Comparison of ENCODE assay signal across 8 mouse cellular contexts in the genomic region with DNA sequence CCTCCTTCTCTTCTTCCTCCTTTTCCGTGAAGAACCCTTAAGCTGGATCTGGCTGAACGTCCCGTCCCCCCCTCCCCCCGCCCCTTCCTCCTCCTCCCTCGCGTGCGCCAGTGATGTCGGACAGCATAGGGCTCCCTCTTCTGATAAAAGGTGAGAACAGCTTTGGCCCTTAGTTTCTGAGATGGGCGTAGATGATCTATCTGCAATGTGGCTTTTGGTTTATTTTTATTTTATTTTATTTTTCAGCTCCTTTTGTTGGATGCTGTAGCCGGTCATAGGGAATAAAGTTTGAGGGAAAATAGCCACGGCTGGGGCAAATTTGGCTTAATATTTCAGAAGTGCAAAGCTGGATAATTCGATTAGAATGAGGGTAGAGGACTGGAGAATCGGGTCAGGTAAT. TPM values are rescaled to one million over a fixed set of nuclear protein-coding genes. Genes with fewer than 3 reads are reported as not detected.
DNase-seq lines count a peak whose midpoint lies in the region; ATAC-seq lines count a peak whose summit lies in the region.

No protein-coding gene starts in this region.

- DNase-seq in right cerebral cortex, postnatal 4 days, result peak; percentile 23
- no peak for DNase-seq in right cerebral cortex, adult 18-20 months
- peak; percentile 31 for DNase-seq in cerebellum, adult 11 months
- DNase-seq in layer of hippocampus, adult 8-10 months (ENCODE audit: low spot score in 2 of 2), result no peak

- H3K4me2 ChIP-seq in forebrain, embryonic 16.5 days (ENCODE audit: low read length), result peak overlapping the region; percentile 95
- peak overlapping the region; percentile 64 for H3K4me2 ChIP-seq in intestine, embryonic 16.5 days (ENCODE audit: low read depth, low read length)
- H3K4me2 ChIP-seq in lung, embryonic 15.5 days, result peak overlapping the region; percentile 69

- peak overlapping the region; percentile 77 for H3K4me3 ChIP-seq in forebrain, embryonic 16.5 days (replicated peaks; ENCODE audit: low read length)
- H3K4me3 ChIP-seq in intestine, embryonic 16.5 days (ENCODE audit: low read length), result peak overlapping the region; percentile 75
- peak overlapping the region; percentile 77 for H3K4me3 ChIP-seq in lung, embryonic 15.5 days

- ATAC-seq in forebrain, embryonic 16.5 days, result peak; percentile 57
- peak; percentile 61 for ATAC-seq in intestine, embryonic 16.5 days
- ATAC-seq in lung, embryonic 15.5 days (ENCODE audit: borderline replicate concordance, extremely low read depth, low FRiP score, low TSS enrichment), result peak; percentile 77; the same call in 1 of the 2 replicates
- ATAC-seq in neutrophil, adult 5-6 weeks (ENCODE audit: extremely low read depth, insufficient number of reproducible peaks, low FRiP score, poor library complexity, severe bottlenecking), result peak; percentile 87

- no peaks in the 10 kb centered on the region for H3K27me3 ChIP-seq in forebrain, embryonic 16.5 days (replicated peaks; ENCODE audit: control insufficient read depth, insufficient read depth, low read length)
- no peaks in the 10 kb centered on the region for H3K27me3 ChIP-seq in intestine, embryonic 16.5 days (replicated peaks; ENCODE audit: control insufficient read depth, insufficient read depth, low read length)
- no peaks in the 10 kb centered on the region for H3K27me3 ChIP-seq in lung, embryonic 15.5 days

- WGBS in forebrain, embryonic 16.5 days, result 1% methylated on average over 6 of the region's 13 CpGs
- WGBS in intestine, embryonic 16.5 days, result under 1% methylated on average over 9 of the region's 13 CpGs
- under 1% methylated on average over 7 of the region's 13 CpGs for WGBS in lung, embryonic 15.5 days

- H3K4me1 ChIP-seq in forebrain, embryonic 16.5 days (replicated peaks; ENCODE audit: control insufficient read depth, insufficient read depth, low read length), result peaks cover 11% of the 10 kb centered on the region
- peaks cover 14% of the 10 kb centered on the region for H3K4me1 ChIP-seq in intestine, embryonic 16.5 days (ENCODE audit: control insufficient read depth, insufficient read depth, low read length)
- H3K4me1 ChIP-seq in lung, embryonic 15.5 days, result peaks cover 15% of the 10 kb centered on the region

- H3K36me3 ChIP-seq in forebrain, embryonic 16.5 days (ENCODE audit: control insufficient read depth, insufficient read depth), result no peaks in the 10 kb centered on the region
- no peaks in the 10 kb centered on the region for H3K36me3 ChIP-seq in intestine, embryonic 16.5 days (ENCODE audit: control insufficient read depth, insufficient read depth, low read length)
- peaks cover 1% of the 10 kb centered on the region; the same call in 1 of the 2 replicates for H3K36me3 ChIP-seq in lung, embryonic 15.5 days

- no peaks in the 10 kb centered on the region for H3K9me3 ChIP-seq in forebrain, embryonic 16.5 days (ENCODE audit: control insufficient read depth, low read length)
- no peaks in the 10 kb centered on the region for H3K9me3 ChIP-seq in intestine, embryonic 16.5 days (ENCODE audit: control insufficient read depth, low read length)
- H3K9me3 ChIP-seq in lung, embryonic 15.5 days, result no peaks in the 10 kb centered on the region

- H3K9ac ChIP-seq in forebrain, embryonic 16.5 days (replicated peaks; ENCODE audit: low read depth, low read length), result peak overlapping the region; percentile 74
- peak overlapping the region; percentile 77 for H3K9ac ChIP-seq in intestine, embryonic 16.5 days (ENCODE audit: low read depth, low read length)
- H3K9ac ChIP-seq in lung, embryonic 15.5 days, result peak overlapping the region; percentile 82; the same call in 1 of the 2 replicates

- H3K27ac ChIP-seq in forebrain, embryonic 16.5 days (ENCODE audit: low read length), result no peak overlapping the region
- peak overlapping the region; percentile 83 for H3K27ac ChIP-seq in intestine, embryonic 16.5 days (ENCODE audit: low read length)
- peak overlapping the region; percentile 90 for H3K27ac ChIP-seq in lung, embryonic 15.5 days

RNA-seq across cellular contexts. Expression of a gene that starts 12.3 kb away (rescaled TPM):
- polyA plus RNA-seq in forebrain, embryonic 16.5 days (2015; fragmentation: Nextera tagmentation; extraction: Ambion mirVana), result 51.7 and 55.8 TPM in 2 replicates
- polyA plus RNA-seq in intestine, embryonic 16.5 days (2015; fragmentation: Nextera tagmentation; extraction: Ambion mirVana), result 121 and 126 TPM in 2 replicates
- 81.0 and 91.8 TPM in 2 replicates for polyA plus RNA-seq in lung, embryonic 15.5 days (2015; fragmentation: Nextera tagmentation; extraction: Ambion mirVana)
- total RNA-seq in neutrophil, adult 5-6 weeks (2017), result 32.1 and 32.8 TPM in 2 replicates
- 10 to 100 TPM; 29.8 to 36.9 (median 33.5) TPM for total RNA-seq in layer of hippocampus, adult 8-10 months (2022)

RNA-seq across cellular contexts. Expression of a gene that starts 12.4 kb away (rescaled TPM):
- 25.7 and 27.6 TPM in 2 replicates for polyA plus RNA-seq in forebrain, embryonic 16.5 days (2015; fragmentation: Nextera tagmentation; extraction: Ambion mirVana)
- polyA plus RNA-seq in intestine, embryonic 16.5 days (2015; fragmentation: Nextera tagmentation; extraction: Ambion mirVana), result 27.5 and 27.9 TPM in 2 replicates
- polyA plus RNA-seq in lung, embryonic 15.5 days (2015; fragmentation: Nextera tagmentation; extraction: Ambion mirVana), result 33.8 and 35.3 TPM in 2 replicates
- 74.8 TPM in 2 replicates for total RNA-seq in neutrophil, adult 5-6 weeks (2017)
- 10 to 100 TPM; 41.6 to 49.2 (median 45.3) TPM for total RNA-seq in layer of hippocampus, adult 8-10 months (2022)

RNA-seq across cellular contexts. Expression of a gene that starts 33.5 kb away (rescaled TPM):
- polyA plus RNA-seq in forebrain, embryonic 16.5 days (2015; fragmentation: Nextera tagmentation; extraction: Ambion mirVana), result 15.4 and 19.5 TPM in 2 replicates
- 69.4 and 71.3 TPM in 2 replicates for polyA plus RNA-seq in intestine, embryonic 16.5 days (2015; fragmentation: Nextera tagmentation; extraction: Ambion mirVana)
- polyA plus RNA-seq in lung, embryonic 15.5 days (2015; fragmentation: Nextera tagmentation; extraction: Ambion mirVana), result 72.8 and 74.5 TPM in 2 replicates
- total RNA-seq in neutrophil, adult 5-6 weeks (2017), result 118 and 127 TPM in 2 replicates
- total RNA-seq in layer of hippocampus, adult 8-10 months (2022), result 10 to 100 TPM; 23.5 to 41.9 (median 32.6) TPM

RNA-seq across cellular contexts. Expression of a gene that starts 45.3 kb away (rescaled TPM):
- 10.3 and 12.1 TPM in 2 replicates for polyA plus RNA-seq in forebrain, embryonic 16.5 days (2015; fragmentation: Nextera tagmentation; extraction: Ambion mirVana)
- 20.9 and 21.1 TPM in 2 replicates for polyA plus RNA-seq in intestine, embryonic 16.5 days (2015; fragmentation: Nextera tagmentation; extraction: Ambion mirVana)
- 16.7 and 20.1 TPM in 2 replicates for polyA plus RNA-seq in lung, embryonic 15.5 days (2015; fragmentation: Nextera tagmentation; extraction: Ambion mirVana)
- total RNA-seq in neutrophil, adult 5-6 weeks (2017), result 63.7 and 72.1 TPM in 2 replicates
- 10 to 100 TPM; 68.2 to 77.4 (median 69.8) TPM for total RNA-seq in layer of hippocampus, adult 8-10 months (2022)

Comparison
In these comparisons a context has a peak if more than half of its experiments do, and no peak if none do; other contexts are left out.
1. DNase-seq: peak in right cerebral cortex, postnatal 4 days (single experiment) and cerebellum, adult 11 months (single experiment); none in right cerebral cortex, adult 18-20 months (single experiment) and layer of hippocampus, adult 8-10 months (0 of 2).
2. Peak in every context shown above with its lines, with median percentiles within 50 percentile points of each other: ATAC-seq, H3K4me2 ChIP-seq, H3K4me3 ChIP-seq and H3K9ac ChIP-seq.